Mouse (Mus musculus) retina, embryonic 14.5 days (tissue): Measurements from ENCODE around the gene Gng7.

Experiments
- DNase-seq: peaks from one replicate; pipeline ENCODE4 v3.0.0-alpha.2; 2015; ENCODE audit warnings: low spot score

Gene Gng7

GRCm38 (mm10) chr10:80944231-80944630 is 70.5 kb downstream of the Gng7 start:
- no peak for DNase-seq

- DNase-seq: no peak
These were observed 71.0 kb downstream of the Gng7 start for GRCm38 (mm10) chr10:80943701-80944100.

- DNase-seq: no peak
These were observed 71.8 kb downstream of the Gng7 start for GRCm38 (mm10) chr10:80942919-80943318.

- DNase-seq: no peak
These were observed 73.8 kb downstream of the Gng7 start for GRCm38 (mm10) chr10:80940988-80941347.

- DNase-seq: no peak
These were observed 74.3 kb downstream of the Gng7 start for GRCm38 (mm10) chr10:80940320-80940987.

- peak; percentile 80 for DNase-seq
These were observed 75.1 kb downstream of the Gng7 start for GRCm38 (mm10) chr10:80939671-80940070.

GRCm38 (mm10) chr10:80938831-80939550 is 75.8 kb downstream of the Gng7 start:
- DNase-seq: no peak

GRCm38 (mm10) chr10:80937646-80938045 is 77.1 kb downstream of the Gng7 start:
- no peak for DNase-seq

- DNase-seq: no peak
These were observed 78.0 kb downstream of the Gng7 start for GRCm38 (mm10) chr10:80936810-80937164.

GRCm38 (mm10) chr10:80936135-80936809 is 78.5 kb downstream of the Gng7 start:
- no peak for DNase-seq

- no peak for DNase-seq
These were observed 79.0 kb downstream of the Gng7 start for GRCm38 (mm10) chr10:80935698-80936097.

GRCm38 (mm10) chr10:80935241-80935640 is 79.5 kb downstream of the Gng7 start:
- no peak for DNase-seq

- no peak for DNase-seq
These were observed 80.4 kb downstream of the Gng7 start for GRCm38 (mm10) chr10:80934136-80934985.

GRCm38 (mm10) chr10:80933421-80933979 is 81.2 kb downstream of the Gng7 start:
- DNase-seq: no peak

- DNase-seq: no peak
These were observed 81.9 kb downstream of the Gng7 start for GRCm38 (mm10) chr10:80932700-80933420.

GRCm38 (mm10) chr10:80932206-80932605 is 82.5 kb downstream of the Gng7 start:
- DNase-seq: no peak

- no peak for DNase-seq
These were observed 83.0 kb downstream of the Gng7 start for GRCm38 (mm10) chr10:80931695-80932094.

GRCm38 (mm10) chr10:80931153-80931671 is 83.5 kb downstream of the Gng7 start:
- no peak for DNase-seq

GRCm38 (mm10) chr10:80930361-80931152 is 84.2 kb downstream of the Gng7 start:
- no peak for DNase-seq
